In the genomic region with DNA sequence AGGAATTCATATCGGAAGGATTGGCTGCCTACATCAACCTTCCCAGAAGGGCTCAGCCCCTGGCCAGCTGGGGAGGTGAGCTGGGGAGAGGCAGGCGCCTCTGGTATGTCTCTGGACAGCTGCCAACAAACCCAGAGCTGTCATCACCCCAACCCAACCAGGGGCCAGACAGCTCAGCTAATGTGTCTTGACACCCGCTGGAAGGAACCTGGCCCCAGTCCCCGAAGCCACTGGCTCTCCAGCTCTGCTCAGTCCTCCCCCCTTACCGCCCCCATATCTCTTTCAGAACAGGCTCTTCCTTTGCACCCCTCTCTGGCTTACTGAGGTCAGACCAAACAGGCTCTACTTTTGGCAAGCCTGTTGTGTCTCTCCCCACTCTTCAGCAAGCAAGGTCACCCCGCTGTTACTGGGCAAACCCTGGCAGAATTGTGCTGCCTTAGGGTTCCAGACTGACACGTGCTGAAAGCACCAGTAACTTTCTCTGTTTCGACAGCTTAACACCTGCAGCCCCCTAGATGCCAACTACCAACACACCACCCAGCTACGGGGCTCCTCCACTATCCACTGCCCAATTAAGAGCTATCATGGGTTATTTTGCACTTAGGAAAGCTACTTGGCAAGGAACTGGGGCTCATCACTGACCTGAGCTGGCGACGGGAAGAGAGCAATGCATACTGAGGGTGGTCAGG, we compare ENCODE assay signal across 7 mouse cellular contexts. TPM values are rescaled to one million over a fixed set of nuclear protein-coding genes. Genes with fewer than 3 reads are reported as not detected.
DNase-seq lines count a peak whose midpoint lies in the region; ATAC-seq and TF ChIP-seq lines count a peak whose summit lies in the region.

No protein-coding gene starts in this region.

- H3K9me3 ChIP-seq in midbrain, embryonic 14.5 days (ENCODE audit: control insufficient read depth, low read length): no peaks in the 10 kb centered on the region
- no peaks in the 10 kb centered on the region for H3K9me3 ChIP-seq in midbrain, embryonic 16.5 days (replicated peaks; ENCODE audit: control insufficient read depth, low read length, poor library complexity, severe bottlenecking)
- no peaks in the 10 kb centered on the region for H3K9me3 ChIP-seq in forebrain, embryonic 16.5 days (ENCODE audit: control insufficient read depth, low read length)
- H3K9me3 ChIP-seq in heart, postnatal 0 days (replicated peaks; ENCODE audit: control insufficient read depth, low read length): no peaks in the 10 kb centered on the region

- TF ChIP-seq EP300 in heart, postnatal 0 days (IDR thresholded peaks at IDR 0.05; ENCODE audit: low read depth): peak; percentile 96; the same call in 1 of the 2 replicates

- H3K9ac ChIP-seq in midbrain, embryonic 14.5 days (replicated peaks; ENCODE audit: low read length): no peak overlapping the region
- no peak overlapping the region for H3K9ac ChIP-seq in midbrain, embryonic 16.5 days (ENCODE audit: low read depth, low read length)
- H3K9ac ChIP-seq in forebrain, embryonic 16.5 days (replicated peaks; ENCODE audit: low read depth, low read length): no peak overlapping the region
- H3K9ac ChIP-seq in heart, postnatal 0 days (replicated peaks; ENCODE audit: low read depth, low read length): no peak overlapping the region

- WGBS in midbrain, embryonic 14.5 days: 68% methylated on average over 11 of the region's 11 CpGs
- WGBS in midbrain, embryonic 16.5 days: 77% methylated on average over 11 of the region's 11 CpGs
- 52% methylated on average over 11 of the region's 11 CpGs for WGBS in forebrain, embryonic 16.5 days
- whole genome bisulfite sequencing in heart, postnatal 0 days: 9% methylated on average over 11 of the region's 11 CpGs

- no peak for ATAC-seq in midbrain, embryonic 14.5 days (ENCODE audit: low FRiP score, low TSS enrichment)
- ATAC-seq in midbrain, embryonic 16.5 days: no peak
- ATAC-seq in forebrain, embryonic 16.5 days: peak; percentile 54
- ATAC-seq in heart, postnatal 0 days (ENCODE audit: insufficient read depth, low read depth): peak; percentile 97

- no peak overlapping the region for H3K4me2 ChIP-seq in midbrain, embryonic 14.5 days (ENCODE audit: low read length)
- no peak overlapping the region for H3K4me2 ChIP-seq in midbrain, embryonic 16.5 days (ENCODE audit: low read length)
- no peak overlapping the region for H3K4me2 ChIP-seq in forebrain, embryonic 16.5 days (ENCODE audit: low read length)
- H3K4me2 ChIP-seq in heart, postnatal 0 days (ENCODE audit: low read depth, low read length): no peak overlapping the region

- H3K4me3 ChIP-seq in midbrain, embryonic 14.5 days (replicated peaks; ENCODE audit: low read depth, low read length): no peak overlapping the region
- H3K4me3 ChIP-seq in midbrain, embryonic 16.5 days (ENCODE audit: low read depth, low read length): no peak overlapping the region
- H3K4me3 ChIP-seq in forebrain, embryonic 16.5 days (replicated peaks; ENCODE audit: low read length): no peak overlapping the region
- no peak overlapping the region for H3K4me3 ChIP-seq in heart, postnatal 0 days (ENCODE audit: low read depth, low read length)

- no peak overlapping the region for H3K27ac ChIP-seq in midbrain, embryonic 14.5 days (replicated peaks; ENCODE audit: low read depth, low read length)
- H3K27ac ChIP-seq in midbrain, embryonic 16.5 days (ENCODE audit: low read length): no peak overlapping the region
- no peak overlapping the region for H3K27ac ChIP-seq in forebrain, embryonic 16.5 days (ENCODE audit: low read length)
- peak overlapping the region; percentile 86 for H3K27ac ChIP-seq in heart, postnatal 0 days (ENCODE audit: low read depth)

- no peaks in the 10 kb centered on the region for H3K27me3 ChIP-seq in midbrain, embryonic 14.5 days (ENCODE audit: control insufficient read depth, insufficient read depth, low read length)
- no peaks in the 10 kb centered on the region for H3K27me3 ChIP-seq in midbrain, embryonic 16.5 days (ENCODE audit: control insufficient read depth, insufficient read depth, low read depth, low read length)
- H3K27me3 ChIP-seq in forebrain, embryonic 16.5 days (replicated peaks; ENCODE audit: control insufficient read depth, insufficient read depth, low read length): no peaks in the 10 kb centered on the region
- H3K27me3 ChIP-seq in heart, postnatal 0 days (ENCODE audit: control insufficient read depth, insufficient read depth, low read length): no peaks in the 10 kb centered on the region

- no peaks in the 10 kb centered on the region for H3K36me3 ChIP-seq in midbrain, embryonic 14.5 days (ENCODE audit: control insufficient read depth, insufficient read depth, low read length)
- H3K36me3 ChIP-seq in midbrain, embryonic 16.5 days (ENCODE audit: control insufficient read depth, insufficient read depth, low read length): no peaks in the 10 kb centered on the region
- no peaks in the 10 kb centered on the region for H3K36me3 ChIP-seq in forebrain, embryonic 16.5 days (ENCODE audit: control insufficient read depth, insufficient read depth)
- H3K36me3 ChIP-seq in heart, postnatal 0 days (replicated peaks; ENCODE audit: control insufficient read depth, insufficient read depth, low read length): no peaks in the 10 kb centered on the region

- no peaks in the 10 kb centered on the region for H3K4me1 ChIP-seq in midbrain, embryonic 14.5 days (ENCODE audit: control insufficient read depth, insufficient read depth, low read length)
- H3K4me1 ChIP-seq in midbrain, embryonic 16.5 days (ENCODE audit: control insufficient read depth, insufficient read depth, low read length): no peaks in the 10 kb centered on the region
- H3K4me1 ChIP-seq in forebrain, embryonic 16.5 days (replicated peaks; ENCODE audit: control insufficient read depth, insufficient read depth, low read length): peaks cover 15% of the 10 kb centered on the region
- H3K4me1 ChIP-seq in heart, postnatal 0 days (ENCODE audit: control insufficient read depth, insufficient read depth): peaks cover 13% of the 10 kb centered on the region

- TF ChIP-seq CTCF in heart, postnatal 0 days (IDR thresholded peaks at IDR 0.05; ENCODE audit: low read depth): peak; percentile 9; the same call in 1 of the 2 replicates

- peak; percentile 47 for DNase-seq in midbrain, embryonic 14.5 days
- peak; percentile 95 for DNase-seq in heart, postnatal 0 days (ENCODE audit: low spot score)
- peak; percentile 61 for DNase-seq in lung, postnatal 36 days
- DNase-seq in layer of hippocampus, adult 18-20 months (ENCODE audit: low spot score in 2 of 2): no peak
- no peak for DNase-seq in layer of hippocampus, postnatal 36 days

RNA-seq across cellular contexts. Expression of a gene that starts 5.9 kb away (rescaled TPM):
- not detected in 2 replicates for polyA plus RNA-seq in midbrain, embryonic 14.5 days (2014; fragmentation: Nextera tagmentation; extraction: Ambion mirVana)
- polyA plus RNA-seq in midbrain, embryonic 16.5 days (2015; fragmentation: Nextera tagmentation; extraction: Ambion mirVana): 0.15 TPM in 1 of 2 replicates, not detected in the other
- polyA plus RNA-seq in forebrain, embryonic 16.5 days (2015; fragmentation: Nextera tagmentation; extraction: Ambion mirVana): not detected in 2 replicates
- 0.65 TPM in 1 of 2 replicates, not detected in the other for total RNA-seq in heart, postnatal 0 days (2014; rRNA removed; ENCODE audit: low replicate concordance)
- polyA plus RNA-seq in heart, postnatal 0 days (2015; fragmentation: Nextera tagmentation; extraction: Ambion mirVana): 0.08 and 0.10 TPM in 2 replicates
- not detected for total RNA-seq in layer of hippocampus, adult 18-20 months (2021)
- under 1 TPM in 1 of 2 experiments, not detected in 1; 0.17 TPM for total RNA-seq in layer of hippocampus, postnatal 36 days (2021)

RNA-seq across cellular contexts. Expression of a gene that starts 38.8 kb away (rescaled TPM):
- polyA plus RNA-seq in midbrain, embryonic 14.5 days (2014; fragmentation: Nextera tagmentation; extraction: Ambion mirVana): 11.2 and 17.5 TPM in 2 replicates
- polyA plus RNA-seq in midbrain, embryonic 16.5 days (2015; fragmentation: Nextera tagmentation; extraction: Ambion mirVana): 11.6 and 14.3 TPM in 2 replicates
- 10.4 and 16.3 TPM in 2 replicates for polyA plus RNA-seq in forebrain, embryonic 16.5 days (2015; fragmentation: Nextera tagmentation; extraction: Ambion mirVana)
- 116 and 160 TPM in 2 replicates for total RNA-seq in heart, postnatal 0 days (2014; rRNA removed; ENCODE audit: low replicate concordance)
- polyA plus RNA-seq in heart, postnatal 0 days (2015; fragmentation: Nextera tagmentation; extraction: Ambion mirVana): 159 and 166 TPM in 2 replicates
- total RNA-seq in layer of hippocampus, adult 18-20 months (2021): 1 to 10 TPM; 6.1 to 9.4 TPM
- 1 to 10 TPM; 5.8 to 5.9 TPM for total RNA-seq in layer of hippocampus, postnatal 36 days (2021)

Comparison
In these comparisons a context has a peak if more than half of its experiments do, and no peak if none do; other contexts are left out.
1. ATAC-seq: peak in forebrain, embryonic 16.5 days (single experiment) and heart, postnatal 0 days (single experiment); none in midbrain, embryonic 14.5 days (single experiment) and midbrain, embryonic 16.5 days (single experiment).
2. DNase-seq: peak in midbrain, embryonic 14.5 days (single experiment), heart, postnatal 0 days (single experiment) and lung, postnatal 36 days (single experiment); none in layer of hippocampus, adult 18-20 months (0 of 2) and layer of hippocampus, postnatal 36 days (0 of 2).